Mouse (Mus musculus) kidney, adult 18-20 months (tissue): ENCODE measurements around the gene Igdcc4.
"Not testable (repeated sequence)": the region's sequence is repeated elsewhere in the genome, so short reads cannot be mapped to it uniquely, and the experiment has no call there.

Experiments
- DNase-seq: peaks from one replicate; pipeline ENCODE4 v3.0.0; 2021

Gene Igdcc4

GRCm38 (mm10) chr9:65100991-65101685 lies at the start of gene Igdcc4:
Igdcc4 (plus strand) TSS chr9:65101486.
- no peak for DNase-seq

- DNase-seq = no peak
Observed at GRCm38 (mm10) chr9:65064251-65064650, 37.0 kb upstream of the Igdcc4 start.

GRCm38 (mm10) chr9:65070587-65070986 lies 30.7 kb upstream of the Igdcc4 start:
- DNase-seq = no peak

- DNase-seq = no peak
Observed at GRCm38 (mm10) chr9:65073555-65073954, 27.7 kb upstream of the Igdcc4 start.

GRCm38 (mm10) chr9:65074251-65074650 lies 27.0 kb upstream of the Igdcc4 start:
- no peak for DNase-seq

- no peak for DNase-seq
Observed at GRCm38 (mm10) chr9:65074855-65075493, 26.3 kb upstream of the Igdcc4 start.

GRCm38 (mm10) chr9:65077536-65077935 lies 23.8 kb upstream of the Igdcc4 start:
- no peak for DNase-seq

GRCm38 (mm10) chr9:65080141-65080540 lies 21.1 kb upstream of the Igdcc4 start:
- DNase-seq = not testable (repeated sequence)

GRCm38 (mm10) chr9:65083075-65083765 lies 18.1 kb upstream of the Igdcc4 start:
- DNase-seq = no peak

- DNase-seq = no peak
Observed at GRCm38 (mm10) chr9:65084198-65084807, 17.0 kb upstream of the Igdcc4 start.

- DNase-seq = no peak
Observed at GRCm38 (mm10) chr9:65085270-65085669, 16.0 kb upstream of the Igdcc4 start.

GRCm38 (mm10) chr9:65086801-65087200 lies 14.5 kb upstream of the Igdcc4 start:
- DNase-seq = no peak

- DNase-seq = no peak
Observed at GRCm38 (mm10) chr9:65087490-65087889, 13.8 kb upstream of the Igdcc4 start.

GRCm38 (mm10) chr9:65094237-65094636 lies 7.0 kb upstream of the Igdcc4 start:
- DNase-seq = no peak

GRCm38 (mm10) chr9:65101686-65102376 lies 545 bp downstream of the Igdcc4 start:
- no peak for DNase-seq

- no peak for DNase-seq
Observed at GRCm38 (mm10) chr9:65102377-65103172, 1.3 kb downstream of the Igdcc4 start.

- DNase-seq = no peak
Observed at GRCm38 (mm10) chr9:65103173-65103752, 2.0 kb downstream of the Igdcc4 start.

GRCm38 (mm10) chr9:65106821-65107220 lies 5.5 kb downstream of the Igdcc4 start:
- DNase-seq = no peak

- DNase-seq = no peak
Observed at GRCm38 (mm10) chr9:65107893-65108292, 6.6 kb downstream of the Igdcc4 start.

- no peak for DNase-seq
Observed at GRCm38 (mm10) chr9:65109132-65110072, 8.1 kb downstream of the Igdcc4 start.
